Mouse (Mus musculus) testis, postnatal 14 days (tissue): Measurements from ENCODE around the gene Trmo.

Experiments used
- DNase-seq: peaks from one replicate; pipeline ENCODE4 v3.0.0; 2021; ENCODE audit warnings: low spot score

The Trmo gene

GRCm38 (mm10) chr4:46370406-46370805, 18.8 kb downstream of the Trmo start:
- no peak for DNase-seq

GRCm38 (mm10) chr4:46369070-46369469, 20.2 kb downstream of the Trmo start:
- no peak for DNase-seq

- no peak for DNase-seq
Observed at GRCm38 (mm10) chr4:46367487-46367959, 21.7 kb downstream of the Trmo start.

GRCm38 (mm10) chr4:46364360-46364759, 24.9 kb downstream of the Trmo start:
- DNase-seq, result no peak

GRCm38 (mm10) chr4:46361258-46361657, 28.0 kb downstream of the Trmo start:
- DNase-seq, result no peak

- no peak for DNase-seq
Observed at GRCm38 (mm10) chr4:46359539-46360253, 29.5 kb downstream of the Trmo start.

GRCm38 (mm10) chr4:46356351-46357133, 32.7 kb downstream of the Trmo start:
- no peak for DNase-seq

GRCm38 (mm10) chr4:46353045-46353444, 36.2 kb downstream of the Trmo start:
- no peak for DNase-seq

GRCm38 (mm10) chr4:46349530-46349929, 39.7 kb downstream of the Trmo start:
- DNase-seq, result no peak

GRCm38 (mm10) chr4:46348897-46349296, 40.3 kb downstream of the Trmo start:
- no peak for DNase-seq

- DNase-seq, result no peak
Observed at GRCm38 (mm10) chr4:46347580-46348515, 41.4 kb downstream of the Trmo start.

- DNase-seq, result no peak
Observed at GRCm38 (mm10) chr4:46347141-46347540, 42.1 kb downstream of the Trmo start.

- DNase-seq, result no peak
Observed at GRCm38 (mm10) chr4:46346221-46346620, 43.0 kb downstream of the Trmo start.

- no peak for DNase-seq
Observed at GRCm38 (mm10) chr4:46345773-46346100, 43.5 kb downstream of the Trmo start.

GRCm38 (mm10) chr4:46345056-46345772, 44.0 kb downstream of the Trmo start:
- DNase-seq, result no peak

GRCm38 (mm10) chr4:46344288-46344687, 44.9 kb downstream of the Trmo start:
- DNase-seq, result peak; percentile 64

GRCm38 (mm10) chr4:46343596-46344260, 45.5 kb downstream of the Trmo start, which contains the start of gene Foxe1:
Gene Foxe1, plus strand, starts transcription at chr4:46343609.
- peak; percentile 44 for DNase-seq

- no peak for DNase-seq
Observed at GRCm38 (mm10) chr4:46342711-46343286, 46.4 kb downstream of the Trmo start.

- no peak for DNase-seq
Observed at GRCm38 (mm10) chr4:46341831-46342680, 47.2 kb downstream of the Trmo start.

- no peak for DNase-seq
Observed at GRCm38 (mm10) chr4:46339584-46339983, 49.7 kb downstream of the Trmo start.
